Mouse (Mus musculus) kidney, adult 18-20 months (tissue): Measurements from ENCODE around the gene Xcr1.

Experiments
- DNase-seq: peaks from one replicate; pipeline ENCODE4 v3.0.0; 2021

The Xcr1 gene

DNA sequence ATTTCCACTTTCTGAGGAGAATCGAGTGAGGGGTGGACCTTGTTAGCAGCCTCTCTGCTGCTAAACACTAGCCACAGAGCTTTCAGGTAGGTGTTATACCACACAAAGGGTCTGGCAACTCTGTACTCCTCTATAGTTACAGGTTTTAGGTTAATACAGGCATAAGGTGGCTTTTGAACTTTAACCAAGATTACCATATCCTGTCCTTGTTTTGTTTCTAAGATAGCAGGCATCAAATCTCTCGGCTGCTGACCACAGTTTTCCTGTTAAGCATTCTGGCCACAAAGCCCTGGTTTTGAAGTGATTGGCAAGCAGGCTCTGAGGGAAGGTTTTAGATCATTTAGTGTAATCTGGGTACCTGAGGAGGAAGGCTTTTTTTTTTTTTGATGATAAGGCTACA is 47.5 kb downstream of the Xcr1 start:
- DNase-seq, result no peak

DNA sequence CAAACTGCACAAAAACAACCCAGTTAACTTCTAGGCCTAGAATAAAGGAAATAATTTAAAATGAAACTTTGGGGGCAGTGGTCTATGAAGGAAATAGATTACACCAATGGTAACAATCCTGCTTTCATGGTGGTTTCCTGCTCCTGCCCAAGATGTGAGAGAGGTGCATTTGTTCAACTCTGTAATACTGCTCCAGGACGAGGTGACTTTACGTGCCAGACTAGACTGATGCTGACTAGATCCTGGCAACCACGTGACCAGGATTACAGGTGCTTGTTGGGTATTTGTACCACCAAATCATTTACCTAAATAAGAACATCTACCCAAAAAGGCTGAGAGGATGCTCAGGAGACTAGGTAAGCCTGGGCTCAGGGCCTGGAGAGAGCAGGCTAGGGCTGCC is 50.0 kb downstream of the Xcr1 start:
- no peak for DNase-seq

DNA sequence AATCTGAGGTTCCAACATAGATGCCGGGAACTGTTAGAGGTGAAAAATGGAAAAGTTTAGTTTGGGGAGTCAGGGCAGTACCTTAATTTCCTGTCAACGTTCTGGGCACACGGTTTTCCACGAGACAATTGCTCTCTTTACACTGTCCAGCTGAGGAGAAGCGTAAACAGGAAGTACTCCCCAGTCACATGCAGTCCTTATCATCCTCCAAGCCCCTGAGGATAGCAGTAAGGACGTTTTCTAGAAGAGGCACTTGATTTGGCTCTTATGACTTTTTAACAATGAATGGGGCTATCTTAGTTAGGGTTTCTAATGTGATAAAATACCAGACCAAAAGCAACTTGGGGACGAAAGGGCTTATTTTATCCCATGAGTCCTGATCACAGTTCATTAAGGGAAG is 53.2 kb downstream of the Xcr1 start:
- no peak for DNase-seq

DNA sequence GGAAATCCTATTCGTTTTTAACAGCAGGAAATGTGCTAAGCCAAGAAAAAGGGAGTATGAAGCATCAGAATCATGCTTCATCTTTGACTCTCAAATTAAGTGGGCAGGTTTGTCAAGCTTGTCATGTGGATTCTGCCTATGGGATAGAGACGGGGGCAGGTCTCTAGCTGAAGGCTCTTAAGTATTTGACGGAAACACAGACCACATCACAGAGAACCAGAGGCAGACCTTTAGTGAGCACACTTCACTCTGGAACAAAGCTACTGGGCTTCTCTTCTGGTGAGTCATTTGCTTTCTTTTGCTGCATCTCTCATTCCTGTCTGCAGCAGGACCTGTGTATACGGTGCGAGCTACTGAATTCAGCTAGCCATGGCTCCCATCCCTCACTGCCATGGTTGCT is 55.6 kb downstream of the Xcr1 start, which contains the start of gene Cxcr6:
Cxcr6 (plus strand) TSS at position 209 of the 400 bp plus-strand sequence.
- DNase-seq, result no peak

DNA sequence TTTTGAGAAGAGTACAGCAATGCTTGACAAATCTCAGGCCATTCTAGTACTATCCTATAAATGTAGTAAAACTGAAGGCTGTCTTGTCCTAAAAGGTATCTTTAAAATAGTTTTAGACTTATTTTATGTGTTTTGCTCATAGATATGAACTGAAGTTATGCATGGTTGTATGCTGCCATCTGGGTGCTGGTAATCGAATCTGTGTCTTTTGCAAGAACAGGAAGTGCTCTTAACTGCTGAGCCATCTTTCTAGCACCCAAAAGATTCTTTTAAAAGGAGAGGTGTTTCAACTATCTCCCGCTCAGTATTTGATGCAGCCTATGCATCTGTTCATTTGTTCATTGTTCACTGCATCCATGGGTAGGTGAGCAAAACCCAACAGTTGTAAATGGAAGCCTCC is 56.6 kb downstream of the Xcr1 start:
- no peak for DNase-seq

DNA sequence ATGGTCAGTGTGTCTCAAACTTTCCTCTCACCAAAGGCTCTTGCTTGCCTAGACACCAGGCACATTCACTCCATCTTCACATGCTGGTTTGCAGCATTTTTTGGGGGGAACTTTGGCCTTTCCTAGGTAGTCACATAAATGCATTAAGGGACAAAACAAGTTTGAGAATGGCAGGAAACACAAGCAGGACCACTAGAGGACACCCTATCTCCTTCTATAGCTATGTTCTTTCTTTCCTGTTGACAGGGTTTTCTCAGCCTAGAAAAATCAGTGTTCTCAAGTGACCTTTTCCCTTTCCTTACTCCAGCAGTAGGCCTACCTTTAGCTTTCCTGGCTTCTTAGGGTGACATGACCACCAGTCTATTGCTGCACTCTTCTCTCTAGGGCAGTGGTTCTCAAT is 58.9 kb downstream of the Xcr1 start:
- no peak for DNase-seq

DNA sequence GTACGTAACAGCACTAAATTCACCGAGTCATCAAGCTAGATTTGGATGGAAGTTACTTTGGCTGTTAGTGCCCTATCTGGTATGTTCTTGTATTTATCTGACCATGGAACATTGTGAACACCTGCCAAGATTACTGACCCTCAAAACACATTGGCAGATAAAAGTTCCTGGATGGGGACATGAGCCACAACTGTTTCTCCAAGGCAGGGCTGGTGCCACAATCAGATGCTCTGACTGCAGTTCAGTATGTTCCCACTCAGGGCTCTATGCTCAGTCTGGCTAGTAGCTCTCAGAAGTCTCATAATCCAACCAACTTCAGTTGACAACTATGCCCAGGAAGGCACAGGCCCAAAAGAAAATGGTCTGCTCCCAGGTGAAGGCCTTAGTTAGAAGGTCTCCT is 59.4 kb downstream of the Xcr1 start:
- DNase-seq, result no peak
